Mouse (Mus musculus) spleen, postnatal 36 days (tissue): Measurements from ENCODE around the gene Zfp174.
A peak's percentile ranks its signal among the peaks of the same experiment; 100 is the strongest.
"Not testable (repeated sequence)": the region's sequence is repeated elsewhere in the genome, so short reads cannot be mapped to it uniquely, and the experiment has no call there.

ENCODE experiments used
- DNase-seq, 2 experiments: peaks; one replicate each; pipeline ENCODE4 v3.0.0; 2022; ENCODE audit warnings: low spot score in 2 of 2, mixed read lengths in 1 of 2

Zfp174 gene

GRCm38 (mm10) chr16:3846711-3847518, at the start of gene Zfp174:
Gene Zfp174, plus strand, starts transcription at chr16:3847268.
- DNase-seq = peak; percentile 95

GRCm38 (mm10) chr16:3808176-3808575, 38.9 kb upstream of the Zfp174 start:
- no peak for DNase-seq

- DNase-seq = peak; percentile 77 to 78
These were observed 32.4 kb upstream of the Zfp174 start for GRCm38 (mm10) chr16:3814667-3815066.

- DNase-seq = no peak
These were observed 26.9 kb upstream of the Zfp174 start for GRCm38 (mm10) chr16:3820202-3820601.

- DNase-seq = no peak
These were observed 19.0 kb upstream of the Zfp174 start for GRCm38 (mm10) chr16:3828021-3828420.

GRCm38 (mm10) chr16:3829727-3830126, 17.3 kb upstream of the Zfp174 start:
- DNase-seq = no peak

- no peak for DNase-seq
These were observed 16.4 kb upstream of the Zfp174 start, which contains the start of gene Olfr15 for GRCm38 (mm10) chr16:3830588-3831109. Gene Olfr15, plus strand, starts transcription at chr16:3830878.

- no peak for DNase-seq
These were observed 11.6 kb upstream of the Zfp174 start for GRCm38 (mm10) chr16:3835461-3835860.

- DNase-seq = no peak
These were observed 7.7 kb upstream of the Zfp174 start for GRCm38 (mm10) chr16:3839157-3839885.

GRCm38 (mm10) chr16:3842989-3843388, 4.1 kb upstream of the Zfp174 start:
- DNase-seq = no peak

GRCm38 (mm10) chr16:3843796-3844195, 3.3 kb upstream of the Zfp174 start:
- no peak for DNase-seq

GRCm38 (mm10) chr16:3847871-3848270, 803 bp downstream of the Zfp174 start:
- DNase-seq = no peak

GRCm38 (mm10) chr16:3848416-3848815, 1.3 kb downstream of the Zfp174 start:
- no peak for DNase-seq

GRCm38 (mm10) chr16:3851301-3851700, 4.2 kb downstream of the Zfp174 start:
- not testable (repeated sequence) for DNase-seq

- no peak for DNase-seq
These were observed 5.5 kb downstream of the Zfp174 start for GRCm38 (mm10) chr16:3852586-3852985.

GRCm38 (mm10) chr16:3854437-3855182, 7.5 kb downstream of the Zfp174 start:
- DNase-seq = no peak

- no peak for DNase-seq
These were observed 8.7 kb downstream of the Zfp174 start for GRCm38 (mm10) chr16:3855776-3856175.

- DNase-seq = no peak
These were observed 12.2 kb downstream of the Zfp174 start for GRCm38 (mm10) chr16:3859254-3859653.

- no peak for DNase-seq
These were observed 24.7 kb downstream of the Zfp174 start for GRCm38 (mm10) chr16:3871815-3872214.

GRCm38 (mm10) chr16:3872216-3873047, 25.4 kb downstream of the Zfp174 start, which contains the start of gene Naa60:
Gene Naa60, plus strand, starts transcription at chr16:3872375.
- DNase-seq = peak; percentile 90

- no peak for DNase-seq
These were observed 29.3 kb downstream of the Zfp174 start for GRCm38 (mm10) chr16:3876346-3876745.
